Mouse (Mus musculus): ENCODE measurements at regions not wholly inside any gene's neighbourhood (a gene's known extent, or its start where the extent isn't known, plus 50 kb on each side); places are given as distances from the start of the nearest gene placed in this dataset.

GRCm38 (mm10) chr15:53399663-53400553 lies 484.8 kb upstream of the Gm7489 start:
- ATAC-seq (replicated peaks; ENCODE audit: low read depth, poor library complexity, severe bottlenecking): peak; percentile 93

GRCm38 (mm10) chr15:53400554-53400846 lies 484.2 kb upstream of the Gm7489 start:
- ATAC-seq (replicated peaks; ENCODE audit: low read depth, poor library complexity, severe bottlenecking): no peak; the same call in 1 of the 2 replicates

Measured in common myeloid progenitor, adult 5-6 weeks (primary cell).